Mouse (Mus musculus): Measurements from ENCODE around the gene Pik3c2a. TPM values are rescaled to one million over a fixed set of nuclear protein-coding genes. Genes with fewer than 3 reads are reported as not detected.
A peak's percentile ranks its signal among the peaks of the same experiment; 100 is the strongest.

The Pik3c2a gene
- polyA plus RNA-seq, 1 experiment = 20.0 TPM

GRCm38 (mm10) chr7:116462114-116462513 lies 18.9 kb upstream of the Pik3c2a start:
- no peak for TF ChIP-seq CTCF (IDR thresholded peaks at IDR 0.05; ENCODE audit: borderline replicate concordance, insufficient read depth, low read depth, low read length)
- no peak for TF ChIP-seq POLR2A (IDR thresholded peaks at IDR 0.05; ENCODE audit: borderline replicate concordance, insufficient read depth, low read length)
- Histone ChIP-seq H3K4me3 (replicated peaks; ENCODE audit: insufficient read depth, low read depth, low read length) (no peak overlapping the region), H3K4me1 (ENCODE audit: control insufficient read depth, insufficient read depth, low read length) (no peaks in the 10 kb centered on the region), H3K27ac (ENCODE audit: insufficient read depth, low read length) (no peak overlapping the region), H3K27me3 (ENCODE audit: control insufficient read depth, insufficient read depth, low read length) (no peaks in the 10 kb centered on the region)
- DNase-seq = no peak
- WGBS = 64% methylated on average over 8 of the region's 8 CpGs

DNA sequence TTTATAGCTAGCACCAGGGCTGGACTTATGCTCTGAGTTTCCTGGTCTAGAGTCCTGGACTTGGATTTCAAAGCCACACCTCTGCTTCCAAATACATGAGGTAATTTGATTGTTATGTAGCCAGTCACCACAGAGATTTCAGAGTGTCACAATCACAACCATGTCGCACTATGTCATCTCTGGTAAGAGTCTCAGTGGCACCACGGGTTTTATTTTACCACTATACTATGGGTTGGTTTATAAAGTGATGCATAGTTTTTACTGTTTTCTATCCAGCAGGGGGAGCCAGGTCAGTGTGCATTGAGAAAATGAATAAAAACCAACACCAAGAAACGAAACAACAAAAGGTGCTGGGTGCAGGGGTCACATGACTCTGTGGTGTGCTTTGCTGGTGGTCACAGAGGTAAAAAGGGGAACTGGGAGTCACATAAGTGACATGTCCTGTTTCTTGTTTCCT lies 15.8 kb upstream of the Pik3c2a start:
- no peak overlapping the region for H3K4me3 ChIP-seq (replicated peaks; ENCODE audit: insufficient read depth, low read depth, low read length)
- TF ChIP-seq CTCF (IDR thresholded peaks at IDR 0.05; ENCODE audit: borderline replicate concordance, insufficient read depth, low read depth, low read length) (peak; percentile 45; the same call in 1 of the 2 replicates), POLR2A (IDR thresholded peaks at IDR 0.05; ENCODE audit: borderline replicate concordance, insufficient read depth, low read length) (no peak)
- no peaks in the 10 kb centered on the region for H3K4me1 ChIP-seq (ENCODE audit: control insufficient read depth, insufficient read depth, low read length)
- WGBS = 29% methylated on average over 3 of the region's 3 CpGs
- no peak for DNase-seq
- H3K27me3 ChIP-seq (ENCODE audit: control insufficient read depth, insufficient read depth, low read length) = no peaks in the 10 kb centered on the region
- H3K27ac ChIP-seq (ENCODE audit: insufficient read depth, low read length) = no peak overlapping the region

DNA sequence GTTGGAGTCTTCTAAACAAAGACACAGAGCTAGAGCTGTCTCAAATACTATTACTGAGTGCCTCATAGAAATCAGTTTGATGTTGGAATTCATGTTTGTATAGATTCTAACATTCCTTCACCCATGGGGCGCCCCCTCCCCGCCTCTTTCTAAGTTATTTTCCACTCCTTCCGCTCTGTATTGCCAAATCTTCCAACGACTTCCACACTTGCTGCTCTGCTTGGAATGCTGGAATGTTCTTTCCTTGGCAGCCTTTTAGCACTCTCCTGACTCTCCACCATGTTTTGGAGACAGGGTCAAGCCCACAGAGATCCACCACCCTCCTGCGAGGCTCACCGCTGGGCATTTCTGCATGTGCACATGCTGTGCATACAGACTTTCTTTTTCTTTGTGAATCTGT lies 14.1 kb upstream of the Pik3c2a start:
- Histone ChIP-seq H3K27me3 (ENCODE audit: control insufficient read depth, insufficient read depth, low read length) (no peaks in the 10 kb centered on the region), H3K4me3 (replicated peaks; ENCODE audit: insufficient read depth, low read depth, low read length) (no peak overlapping the region), H3K27ac (ENCODE audit: insufficient read depth, low read length) (no peak overlapping the region), H3K4me1 (ENCODE audit: control insufficient read depth, insufficient read depth, low read length) (no peaks in the 10 kb centered on the region)
- DNase-seq = no peak
- WGBS = 64% methylated on average over 6 of the region's 6 CpGs
- TF ChIP-seq CTCF (IDR thresholded peaks at IDR 0.05; ENCODE audit: borderline replicate concordance, insufficient read depth, low read depth, low read length) (no peak), POLR2A (IDR thresholded peaks at IDR 0.05; ENCODE audit: borderline replicate concordance, insufficient read depth, low read length) (no peak)

GRCm38 (mm10) chr7:116456964-116457363 lies 13.7 kb upstream of the Pik3c2a start:
- WGBS = 80% methylated on average over 4 of the region's 4 CpGs
- H3K27me3 ChIP-seq (ENCODE audit: control insufficient read depth, insufficient read depth, low read length) = no peaks in the 10 kb centered on the region

DNA sequence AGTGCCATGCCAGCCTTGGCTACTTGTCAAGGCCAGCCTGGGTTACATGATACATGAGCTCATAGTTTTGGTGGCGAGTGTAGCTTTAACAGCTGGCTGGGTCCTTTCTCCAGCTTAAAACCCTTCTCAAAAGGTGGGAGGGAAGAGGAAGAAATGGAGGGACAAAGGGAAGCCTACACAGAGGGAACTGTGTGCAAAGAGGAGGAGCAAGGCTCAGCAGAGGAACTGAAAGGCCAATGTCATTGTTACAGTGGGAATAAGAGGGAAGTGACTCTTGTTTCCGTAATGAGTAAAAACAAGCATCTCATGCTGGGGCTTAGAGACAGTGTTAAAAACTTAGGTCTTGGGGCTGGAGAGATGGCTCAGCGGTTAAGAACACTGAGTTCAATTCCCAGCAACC lies 3.4 kb upstream of the Pik3c2a start:
- H3K4me3 ChIP-seq (replicated peaks; ENCODE audit: insufficient read depth, low read depth, low read length) = no peak overlapping the region
- no peak for DNase-seq
- H3K27ac ChIP-seq (ENCODE audit: insufficient read depth, low read length) = no peak overlapping the region
- TF ChIP-seq CTCF (IDR thresholded peaks at IDR 0.05; ENCODE audit: borderline replicate concordance, insufficient read depth, low read depth, low read length) = no peak
- no peak for TF ChIP-seq POLR2A (IDR thresholded peaks at IDR 0.05; ENCODE audit: borderline replicate concordance, insufficient read depth, low read length)
- WGBS = 84% methylated on average over 3 of the region's 3 CpGs
- no peaks in the 10 kb centered on the region for H3K27me3 ChIP-seq (ENCODE audit: control insufficient read depth, insufficient read depth, low read length)
- no peaks in the 10 kb centered on the region for H3K4me1 ChIP-seq (ENCODE audit: control insufficient read depth, insufficient read depth, low read length)

More at GRCm38 (mm10) chr7:116456964-116457363, 13.7 kb upstream of the Pik3c2a start:
- H3K4me1 ChIP-seq (ENCODE audit: control insufficient read depth, insufficient read depth, low read length) = no peaks in the 10 kb centered on the region
- TF ChIP-seq CTCF (IDR thresholded peaks at IDR 0.05; ENCODE audit: borderline replicate concordance, insufficient read depth, low read depth, low read length) (no peak), POLR2A (IDR thresholded peaks at IDR 0.05; ENCODE audit: borderline replicate concordance, insufficient read depth, low read length) (no peak)
- no peak overlapping the region for H3K27ac ChIP-seq (ENCODE audit: insufficient read depth, low read length)
- DNase-seq = no peak
- H3K4me3 ChIP-seq (replicated peaks; ENCODE audit: insufficient read depth, low read depth, low read length) = no peak overlapping the region

DNA sequence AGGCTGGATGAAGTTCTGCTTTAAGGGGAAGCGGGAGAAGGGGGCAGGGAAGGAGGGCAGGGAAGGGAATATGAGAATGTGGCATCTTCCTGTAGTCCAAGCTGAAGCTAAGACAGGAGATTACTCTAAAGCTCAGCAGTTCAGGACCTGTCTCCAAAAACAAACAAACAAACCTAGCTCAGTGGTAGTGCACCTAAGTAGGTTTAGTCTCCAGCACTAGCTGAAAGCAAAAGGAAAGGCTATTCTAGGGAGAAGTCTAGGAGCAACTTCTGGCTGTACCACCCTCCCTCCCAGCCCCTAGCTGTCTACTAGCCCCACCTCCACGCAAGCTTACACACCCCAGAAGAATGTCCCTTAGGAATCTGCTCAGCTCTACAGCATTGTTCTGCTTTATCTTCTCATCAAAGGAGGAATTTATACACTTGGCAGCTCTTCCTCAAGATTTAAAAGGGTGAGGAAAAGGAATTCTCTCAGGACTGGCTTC lies 1.1 kb upstream of the Pik3c2a start:
- WGBS = 8% methylated on average over 2 of the region's 2 CpGs
- TF ChIP-seq POLR2A (IDR thresholded peaks at IDR 0.05; ENCODE audit: borderline replicate concordance, insufficient read depth, low read length) (no peak), CTCF (IDR thresholded peaks at IDR 0.05; ENCODE audit: borderline replicate concordance, insufficient read depth, low read depth, low read length) (no peak)
- H3K27ac ChIP-seq (ENCODE audit: insufficient read depth, low read length) = peak overlapping the region; percentile 4; the same call in 1 of the 2 replicates
- no peaks in the 10 kb centered on the region for H3K27me3 ChIP-seq (ENCODE audit: control insufficient read depth, insufficient read depth, low read length)
- DNase-seq = no peak
- H3K4me1 ChIP-seq (ENCODE audit: control insufficient read depth, insufficient read depth, low read length) = no peaks in the 10 kb centered on the region; the same call in 1 of the 2 replicates
- H3K4me3 ChIP-seq (replicated peaks; ENCODE audit: insufficient read depth, low read depth, low read length) = peak overlapping the region; percentile 87

GRCm38 (mm10) chr7:116443697-116444325 lies 562 bp upstream of the Pik3c2a start:
- Histone ChIP-seq H3K4me3 (replicated peaks; ENCODE audit: insufficient read depth, low read depth, low read length) (peak overlapping the region; percentile 87), H3K4me1 (ENCODE audit: control insufficient read depth, insufficient read depth, low read length) (no peaks in the 10 kb centered on the region; the same call in 1 of the 2 replicates), H3K27ac (ENCODE audit: insufficient read depth, low read length) (peak overlapping the region; percentile 55), H3K27me3 (ENCODE audit: control insufficient read depth, insufficient read depth, low read length) (no peaks in the 10 kb centered on the region)
- TF ChIP-seq CTCF (IDR thresholded peaks at IDR 0.05; ENCODE audit: borderline replicate concordance, insufficient read depth, low read depth, low read length) = no peak
- TF ChIP-seq POLR2A (IDR thresholded peaks at IDR 0.05; ENCODE audit: borderline replicate concordance, insufficient read depth, low read length) = no peak
- DNase-seq = no peak
- under 1% methylated on average over 38 of the region's 38 CpGs for WGBS

GRCm38 (mm10) chr7:116442226-116442625 lies 1.0 kb downstream of the Pik3c2a start:
- DNase-seq = no peak
- H3K4me3 ChIP-seq (replicated peaks; ENCODE audit: insufficient read depth, low read depth, low read length) = peak overlapping the region; percentile 87
- WGBS = under 1% methylated on average over 7 of the region's 7 CpGs
- no peak for TF ChIP-seq POLR2A (IDR thresholded peaks at IDR 0.05; ENCODE audit: borderline replicate concordance, insufficient read depth, low read length)
- no peak for TF ChIP-seq CTCF (IDR thresholded peaks at IDR 0.05; ENCODE audit: borderline replicate concordance, insufficient read depth, low read depth, low read length)
- H3K27ac ChIP-seq (ENCODE audit: insufficient read depth, low read length) = no peak overlapping the region
- H3K27me3 ChIP-seq (ENCODE audit: control insufficient read depth, insufficient read depth, low read length) = no peaks in the 10 kb centered on the region
- H3K4me1 ChIP-seq (ENCODE audit: control insufficient read depth, insufficient read depth, low read length) = no peaks in the 10 kb centered on the region; the same call in 1 of the 2 replicates

Measured in cerebellum, adult 2 months (tissue).